22 mouse cellular contexts compared by ENCODE assay signal in genomic region chr14:121022403-121022802, GRCm38 (mm10).
"Had no signal": no experiment of that assay in that cellular context is flagged by ENCODE, and none has a peak within 500 bp of the region (broad histone marks: within the 10 kb centered on the region; RNA-seq: fewer than 3 reads in every experiment).

No protein-coding gene starts in this region.

- H3K4me1 ChIP-seq: megakaryocyte, embryonic 14.5 days; midbrain, embryonic 13.5 days; midbrain, embryonic 15.5 days; neural tube, embryonic 13.5 days; neural tube, embryonic 15.5 days; stomach, embryonic 15.5 days had no signal

- H3K27me3 ChIP-seq: lung, embryonic 15.5 days; midbrain, embryonic 13.5 days; midbrain, embryonic 15.5 days; neural tube, embryonic 15.5 days; stomach, embryonic 15.5 days had no signal

- H3K4me2 ChIP-seq: lung, embryonic 15.5 days; midbrain, embryonic 11.5 days; midbrain, embryonic 13.5 days; midbrain, embryonic 15.5 days; neural tube, embryonic 13.5 days; neural tube, embryonic 15.5 days; stomach, embryonic 15.5 days had no signal

- ATAC-seq: liver, postnatal 0 days; lung, postnatal 0 days; midbrain, embryonic 13.5 days; midbrain, embryonic 15.5 days had no signal

- H3K9ac ChIP-seq: liver, postnatal 0 days; lung, embryonic 15.5 days; midbrain, embryonic 13.5 days; midbrain, embryonic 15.5 days; neural tube, embryonic 13.5 days; neural tube, embryonic 15.5 days; stomach, embryonic 15.5 days had no signal

- H3K36me3 ChIP-seq: lung, embryonic 15.5 days; midbrain, embryonic 13.5 days; midbrain, embryonic 15.5 days; neural tube, embryonic 13.5 days; neural tube, embryonic 15.5 days; stomach, embryonic 15.5 days had no signal

- H3K27ac ChIP-seq: lung, embryonic 15.5 days; macrophage; midbrain, embryonic 13.5 days; midbrain, embryonic 15.5 days; neural tube, embryonic 13.5 days; neural tube, embryonic 15.5 days; stomach, embryonic 15.5 days; stomach, postnatal 0 days had no signal

- H3K4me3 ChIP-seq: lung, embryonic 15.5 days; megakaryocyte, embryonic 14.5 days; midbrain, embryonic 13.5 days; midbrain, embryonic 15.5 days; myocyte; neural tube, embryonic 13.5 days; neural tube, embryonic 15.5 days; stomach, embryonic 15.5 days had no signal

- DNase-seq: liver, postnatal 0 days; lung, adult 2 months; lung, postnatal 14 days; lung, postnatal 36 days; retina, postnatal 1 day; right cerebral cortex, adult 18-20 months; right cerebral cortex, postnatal 14 days; thymus, adult 2 months; thymus, postnatal 25 days; thymus, postnatal 4 days had no signal

- H3K9me3 ChIP-seq: lung, embryonic 15.5 days; midbrain, embryonic 15.5 days; neural tube, embryonic 13.5 days; neural tube, embryonic 15.5 days; stomach, embryonic 15.5 days had no signal
